Mouse (Mus musculus) thymus, postnatal 36 days (tissue): ENCODE results near the gene Pstpip1.

Source experiments
- DNase-seq, 2 experiments: peaks; one replicate each; pipeline ENCODE4 v3.0.0; 2022; ENCODE audit warnings: mixed read lengths in 2 of 2

Gene Pstpip1

DNA sequence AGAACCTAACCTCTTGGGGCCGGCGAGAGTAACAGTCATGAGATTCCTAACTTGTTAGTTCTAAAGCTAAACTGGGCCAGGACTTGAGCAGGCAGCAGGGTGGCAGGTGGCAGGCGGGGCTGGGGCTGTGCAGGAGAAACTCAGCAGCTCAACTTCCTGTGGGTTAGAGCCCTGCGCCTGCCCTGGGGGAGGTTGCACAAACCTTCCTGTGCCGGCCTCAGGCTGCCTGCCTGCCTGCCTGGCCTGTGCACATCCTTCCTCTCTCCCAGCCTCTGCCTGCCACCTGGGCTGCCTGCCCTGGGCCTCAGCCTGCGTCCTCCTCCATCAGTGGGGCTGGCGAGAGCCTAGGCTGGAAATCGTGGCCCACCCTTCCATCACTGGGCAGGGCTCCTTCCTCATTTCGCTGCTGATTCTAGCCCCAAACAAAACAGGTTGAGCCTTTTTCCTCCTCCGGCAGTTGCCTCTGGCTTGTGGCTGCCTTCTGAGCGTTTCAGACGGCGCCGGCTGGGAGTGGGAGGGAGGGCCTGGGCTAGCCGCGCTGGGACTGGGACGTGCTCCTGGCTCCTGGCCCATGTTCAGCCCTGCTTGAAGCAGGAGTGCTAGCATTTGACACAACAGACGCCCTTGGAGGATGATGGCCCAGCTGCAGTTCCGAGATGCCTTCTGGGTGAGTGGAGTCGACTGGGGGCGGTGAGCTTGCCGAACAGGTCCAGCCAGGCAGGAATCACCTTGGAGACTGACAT, at the start of gene Pstpip1:
Gene Pstpip1 (plus strand): TSS at position 185 of the 743 bp plus-strand sequence.
- DNase-seq, result peak; percentile 90 to 96

DNA sequence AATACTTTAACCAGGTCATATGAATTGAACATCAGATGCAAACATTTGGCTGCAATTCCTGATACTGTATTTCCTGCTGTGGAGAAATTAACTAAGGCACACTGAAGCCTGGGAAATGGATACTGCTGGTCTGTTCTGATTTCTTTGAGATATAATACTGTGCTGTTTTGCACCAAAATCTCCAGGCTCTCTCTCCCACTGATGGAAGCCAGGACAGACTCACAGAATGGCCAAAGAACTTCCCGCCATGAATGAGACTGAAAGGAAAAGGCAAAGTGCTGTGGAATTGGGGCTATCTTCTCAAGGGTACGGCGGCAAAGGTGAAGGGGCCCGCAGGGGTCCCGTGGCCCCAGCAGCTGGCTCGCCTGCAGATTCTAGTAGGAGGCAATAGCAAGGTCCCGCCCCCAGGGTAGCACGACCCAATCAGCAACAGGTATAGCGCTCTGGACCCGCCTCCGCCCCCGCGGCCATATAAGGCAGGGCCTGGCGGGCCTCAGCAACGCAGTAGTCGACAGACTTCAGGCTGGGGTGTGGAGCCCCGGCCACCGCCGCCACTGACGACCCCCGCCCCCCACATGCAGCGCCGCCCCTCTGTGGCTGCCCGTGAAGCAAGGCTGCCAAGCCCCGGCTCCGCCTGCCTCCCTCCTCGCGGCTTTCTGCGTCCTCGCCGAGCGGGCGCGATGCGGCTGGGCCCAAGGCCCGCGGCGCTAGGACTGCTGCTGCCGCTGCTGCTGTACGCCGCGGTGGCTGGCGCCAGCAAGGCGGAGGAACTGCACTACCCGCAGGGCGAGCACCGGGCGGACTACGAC, 48.2 kb upstream of the Pstpip1 start, which contains the start of gene Rcn2:
Gene Rcn2 (plus strand): TSS at position 474 of the 809 bp plus-strand sequence.
- peak; percentile 98 to 99 for DNase-seq

DNA sequence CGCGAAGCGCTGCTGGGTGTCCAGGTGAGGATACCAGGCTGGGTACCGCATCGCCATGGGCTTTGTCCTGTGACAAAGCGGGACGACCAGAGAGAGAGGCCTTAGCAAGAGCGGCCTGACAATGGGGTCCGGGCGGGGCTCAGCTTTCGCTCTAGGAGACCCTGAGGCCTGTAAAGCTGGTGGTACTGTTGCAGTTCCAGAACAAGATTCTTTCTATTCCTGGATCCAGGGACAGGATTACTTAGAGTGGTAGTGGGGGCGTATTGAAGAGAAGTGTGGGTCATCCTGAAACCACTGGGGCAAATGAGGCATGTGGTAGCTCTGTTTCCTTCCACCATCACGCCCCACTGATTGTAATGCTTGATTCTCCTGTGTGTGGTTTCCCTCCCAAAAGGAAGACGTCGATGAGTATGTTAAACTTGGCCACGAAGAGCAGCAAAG, 47.6 kb upstream of the Pstpip1 start:
- DNase-seq, result no peak

DNA sequence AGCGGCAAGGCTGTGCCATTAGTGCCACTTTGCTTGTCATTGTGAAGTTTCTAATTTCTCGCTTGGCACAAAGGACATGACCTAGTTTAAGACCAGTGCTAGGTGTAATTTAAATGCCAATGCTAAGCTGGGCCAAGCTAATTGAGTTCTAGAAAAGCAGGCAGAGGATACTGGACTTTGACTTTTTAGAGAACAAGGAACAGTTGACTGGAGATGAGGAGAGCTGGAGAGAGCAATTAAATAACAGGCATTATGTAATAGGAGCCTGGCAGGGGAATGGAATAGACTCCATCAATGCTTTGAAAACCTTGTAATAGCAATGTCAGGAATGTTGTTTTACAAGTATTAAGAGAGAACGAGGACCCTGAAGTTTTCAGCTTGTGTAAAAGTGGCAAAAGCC, 36.0 kb upstream of the Pstpip1 start:
- no peak for DNase-seq

DNA sequence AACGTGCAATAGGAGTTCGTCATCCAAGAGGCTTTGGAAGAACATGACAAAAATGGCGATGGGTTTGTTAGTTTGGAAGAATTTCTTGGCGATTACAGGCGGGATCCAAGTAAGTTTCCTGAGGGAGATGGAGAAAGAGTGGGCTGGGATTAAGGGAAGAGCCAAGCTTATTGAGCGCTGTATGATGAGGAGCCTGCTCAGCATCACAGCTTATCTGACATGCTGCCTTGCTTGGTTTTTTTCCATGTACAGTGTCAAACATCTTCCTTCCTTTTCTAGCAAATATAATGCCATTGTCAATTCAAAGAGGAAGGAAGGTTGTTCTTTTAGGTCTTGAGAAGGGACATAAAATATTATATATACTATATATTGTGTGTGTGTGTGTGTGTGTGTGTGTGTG, 33.6 kb upstream of the Pstpip1 start:
- DNase-seq, result no peak

DNA sequence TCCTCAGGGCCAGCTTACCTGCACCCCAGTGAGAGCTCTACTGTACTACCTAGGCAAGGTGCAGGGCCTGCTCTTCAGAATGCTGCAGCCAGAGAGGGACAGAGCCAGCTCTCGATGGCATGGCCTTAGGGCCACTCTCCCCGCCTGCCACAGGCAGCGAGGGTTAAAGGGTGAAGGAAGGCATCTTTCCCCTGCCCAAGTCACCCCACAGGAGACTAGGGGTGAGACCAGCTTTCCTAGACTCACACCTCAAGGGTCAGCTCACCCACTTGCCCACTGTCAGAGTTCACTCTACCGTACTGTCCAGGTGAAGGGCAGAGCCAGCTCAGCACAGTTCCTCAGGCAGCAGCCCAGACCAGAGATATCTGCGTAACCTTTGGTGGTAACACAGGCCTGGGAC, 27.4 kb upstream of the Pstpip1 start:
- no peak for DNase-seq

DNA sequence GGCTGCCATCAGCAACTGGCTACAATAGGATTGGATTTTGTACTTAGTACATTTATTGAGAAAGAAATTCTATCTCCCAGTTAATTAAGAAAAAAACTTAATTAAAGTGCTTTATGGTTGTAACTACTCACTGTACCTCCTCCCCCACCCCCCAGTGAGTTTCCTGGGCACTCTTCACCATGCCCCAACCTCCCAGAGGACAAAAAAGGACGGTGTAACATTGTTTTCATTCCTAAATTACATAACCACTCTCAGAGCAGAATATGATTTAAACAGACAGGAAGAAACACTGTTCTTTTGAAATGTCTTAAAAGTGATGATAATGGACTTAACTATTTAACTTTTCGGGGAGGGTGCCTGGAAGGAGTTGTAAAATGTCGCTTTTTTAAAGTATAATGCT, 24.8 kb upstream of the Pstpip1 start:
- no peak for DNase-seq

DNA sequence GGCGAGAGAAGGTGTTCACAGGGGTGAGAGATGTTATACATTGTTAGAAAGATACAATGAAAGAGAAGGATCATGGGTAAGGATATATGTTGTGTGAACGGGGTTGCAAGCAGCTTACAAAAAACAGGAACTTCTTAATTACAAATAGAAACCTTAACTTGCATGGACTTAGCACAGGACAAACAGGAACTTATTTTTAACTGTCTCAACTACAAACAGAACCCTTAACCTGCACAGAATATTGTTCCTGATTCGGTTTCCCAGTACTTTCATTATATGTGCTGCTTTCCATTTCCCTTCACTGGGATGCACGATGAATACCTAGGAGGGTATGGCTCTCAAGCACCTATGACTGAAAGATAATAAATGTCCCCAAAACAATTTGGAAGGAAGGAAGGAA, 21.8 kb upstream of the Pstpip1 start:
- no peak for DNase-seq

DNA sequence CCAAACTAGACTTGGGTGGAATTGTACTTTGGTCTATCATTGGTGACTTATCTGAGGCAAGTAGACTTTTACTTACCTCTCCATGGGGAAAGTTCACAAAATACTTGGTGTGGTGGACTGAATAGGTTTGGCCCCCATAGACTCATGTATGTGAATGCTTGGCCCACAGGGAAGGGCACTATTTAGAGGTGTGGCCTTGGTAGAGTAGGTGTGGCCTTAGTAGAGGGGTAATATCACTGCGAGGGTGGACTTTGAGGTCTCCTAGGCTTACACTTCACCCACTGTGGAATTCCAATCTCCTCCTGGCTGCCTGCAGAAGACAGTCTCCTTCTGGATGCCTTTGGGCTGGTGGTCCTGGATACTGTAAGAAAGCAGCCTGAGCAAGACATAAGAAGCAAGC, 21.1 kb upstream of the Pstpip1 start:
- DNase-seq, result no peak

DNA sequence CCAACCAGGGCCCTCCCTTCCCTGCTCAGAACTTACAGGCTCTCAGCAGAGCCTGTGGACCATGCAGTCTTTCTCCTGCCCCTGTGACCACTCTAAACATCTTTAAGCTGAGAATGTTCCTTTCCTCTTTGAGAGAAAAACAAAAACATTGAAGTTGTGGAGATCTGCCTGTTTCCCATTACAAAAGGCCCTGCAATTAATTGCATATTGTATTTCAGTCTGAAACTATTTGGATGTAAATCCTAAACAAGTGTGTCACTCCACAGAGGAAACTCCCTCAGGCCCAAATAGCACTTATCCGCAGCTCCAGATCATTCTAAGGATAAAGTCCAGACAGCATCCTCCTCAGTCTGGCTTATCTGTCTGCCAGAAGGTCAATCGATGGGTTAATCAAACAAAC, 16.9 kb upstream of the Pstpip1 start:
- DNase-seq, result no peak

DNA sequence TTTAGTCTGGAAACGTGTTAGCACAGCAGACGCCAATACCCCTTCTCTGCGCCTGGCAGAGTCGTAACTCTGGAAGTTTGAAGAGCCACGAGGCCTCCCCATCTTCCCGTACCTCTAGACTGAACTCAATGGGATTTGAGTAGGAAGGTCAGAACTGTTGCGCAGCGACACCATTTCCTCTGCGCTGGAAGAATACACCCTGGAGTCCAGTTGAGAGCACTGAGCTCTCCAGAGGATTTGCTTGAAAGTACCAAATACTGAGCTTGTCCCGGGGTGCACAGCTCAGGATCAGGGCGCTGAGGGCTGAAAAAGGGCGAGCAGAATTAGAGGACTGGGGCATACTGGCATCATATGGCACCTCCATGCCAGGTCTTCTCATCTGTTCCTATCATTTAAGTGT, 14.9 kb upstream of the Pstpip1 start:
- DNase-seq, result no peak

DNA sequence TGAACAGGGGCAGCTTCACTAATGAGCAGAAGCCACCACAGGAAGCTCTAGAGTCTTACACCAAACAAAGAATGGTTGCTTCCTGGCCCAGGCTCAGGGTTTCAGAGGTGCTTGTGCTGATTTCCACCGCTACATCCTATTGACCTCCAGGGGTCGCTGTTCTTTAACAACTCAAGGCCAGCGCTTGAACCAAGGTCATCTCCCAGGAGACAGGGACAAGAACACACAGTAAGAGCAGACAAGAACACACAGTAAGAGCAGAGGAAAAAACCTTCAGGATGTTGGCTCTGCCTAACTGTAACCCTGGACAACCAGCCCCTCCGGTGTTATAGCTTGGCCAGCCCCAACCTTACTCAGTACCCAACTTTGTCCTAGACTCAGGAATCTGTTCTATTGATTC, 14.5 kb upstream of the Pstpip1 start:
- peak; percentile 63 to 73 for DNase-seq

DNA sequence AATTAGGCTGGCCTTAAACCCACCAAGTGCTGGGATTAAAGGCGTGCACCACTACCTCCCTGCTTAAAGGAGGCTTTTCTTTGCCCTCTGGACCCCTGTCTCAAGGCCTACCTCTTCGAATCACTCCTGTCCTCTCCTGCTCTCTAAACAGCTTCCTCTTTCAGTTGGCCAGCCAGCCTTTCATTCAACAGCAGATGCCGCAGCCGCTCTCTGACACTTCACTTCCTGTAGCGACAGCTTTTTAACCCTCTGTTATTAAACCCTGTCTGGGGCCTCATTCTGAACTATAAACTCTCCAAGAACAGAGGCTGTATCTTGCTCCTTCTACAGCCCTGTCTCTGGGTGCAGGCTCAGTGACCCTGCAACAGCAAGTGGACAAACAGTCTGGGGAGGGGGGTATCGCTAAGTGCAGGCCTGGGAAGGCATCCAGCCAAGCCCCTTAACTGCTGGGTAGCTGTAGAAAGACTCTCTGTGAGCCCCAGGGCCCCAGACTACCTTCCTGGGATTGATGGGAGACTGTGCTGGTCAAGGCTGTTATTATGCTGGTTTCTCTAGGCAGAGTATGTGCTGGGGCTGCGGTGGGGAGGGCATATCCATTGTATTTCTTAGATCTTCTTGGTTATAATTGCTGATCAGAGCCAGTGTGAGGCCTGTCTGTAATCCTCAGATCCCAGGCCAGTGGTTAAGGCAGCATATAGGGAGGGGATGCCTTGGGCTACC, 13.7 kb upstream of the Pstpip1 start:
- peak; percentile 67 to 76 for DNase-seq

DNA sequence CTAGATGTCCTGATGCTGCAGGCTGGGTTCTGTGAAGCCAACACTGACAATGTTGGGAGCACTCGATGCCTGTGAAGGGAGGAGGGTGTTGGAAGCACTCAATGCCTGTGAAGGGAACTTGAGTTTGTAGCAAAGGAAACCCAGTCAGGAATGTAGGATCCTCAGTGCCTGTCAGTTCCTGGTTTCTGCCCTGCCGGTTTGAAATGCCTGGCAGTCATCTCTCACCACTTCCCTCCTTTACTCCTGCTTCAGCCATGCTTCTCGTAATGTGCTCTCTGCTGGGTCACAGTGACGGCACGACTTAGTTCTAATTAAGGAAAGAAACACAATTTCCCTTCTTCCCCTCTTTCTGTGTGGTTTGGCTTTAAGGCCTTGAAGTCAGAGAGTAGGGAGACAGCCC, 10.2 kb upstream of the Pstpip1 start:
- DNase-seq, result no peak

DNA sequence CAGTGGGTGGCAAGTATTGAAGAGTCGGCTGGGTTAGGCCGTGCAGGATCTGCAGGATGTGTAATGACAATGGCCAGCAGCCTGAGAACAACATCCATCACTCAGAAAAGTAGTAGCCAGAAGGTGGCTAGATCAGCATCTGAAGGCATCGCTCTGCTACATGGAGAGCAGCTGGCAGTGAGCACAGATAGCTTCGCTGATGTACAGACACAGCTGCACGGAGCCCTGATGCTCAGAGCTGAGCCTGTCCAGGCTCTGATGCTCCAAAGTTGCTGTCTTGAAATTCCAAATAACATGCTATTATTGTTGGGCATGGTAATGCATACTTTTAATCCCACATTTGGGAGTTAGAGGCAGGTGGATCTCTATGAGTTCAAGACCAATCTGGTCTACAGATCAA, 3.2 kb upstream of the Pstpip1 start:
- no peak for DNase-seq

DNA sequence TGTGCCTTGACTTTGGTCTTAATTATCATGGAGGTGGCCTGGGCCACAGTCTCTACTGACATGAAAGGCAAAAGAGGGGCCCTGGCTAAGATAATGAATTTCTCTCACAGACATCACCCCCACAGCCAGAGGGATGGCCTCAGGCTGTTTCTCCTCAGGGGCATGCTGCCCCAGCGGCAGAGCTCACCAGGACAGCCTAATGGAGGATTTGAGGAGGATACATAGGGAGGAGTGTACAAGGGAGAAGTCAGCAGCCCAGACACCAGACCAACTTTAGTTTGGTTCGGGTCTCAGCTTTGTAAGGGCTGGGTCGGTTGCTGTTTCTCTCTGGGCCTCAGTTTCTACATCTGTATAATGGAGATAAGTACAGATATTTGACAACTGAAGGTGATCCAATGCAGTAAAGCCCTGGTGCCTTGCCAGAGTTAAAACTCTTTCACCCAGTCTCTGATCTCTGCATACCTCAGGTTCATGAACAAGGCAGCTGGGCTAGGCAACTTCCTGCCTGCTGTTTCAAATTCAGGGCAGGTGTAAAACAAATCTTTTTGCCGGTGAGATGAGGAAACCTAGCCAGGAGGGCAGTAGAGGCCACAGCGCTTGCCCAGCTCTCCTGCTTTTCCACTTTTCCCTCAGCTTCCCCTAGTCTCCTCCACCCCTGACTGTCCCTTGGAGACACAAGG, 924 bp downstream of the Pstpip1 start:
- peak; percentile 46 to 64 for DNase-seq

DNA sequence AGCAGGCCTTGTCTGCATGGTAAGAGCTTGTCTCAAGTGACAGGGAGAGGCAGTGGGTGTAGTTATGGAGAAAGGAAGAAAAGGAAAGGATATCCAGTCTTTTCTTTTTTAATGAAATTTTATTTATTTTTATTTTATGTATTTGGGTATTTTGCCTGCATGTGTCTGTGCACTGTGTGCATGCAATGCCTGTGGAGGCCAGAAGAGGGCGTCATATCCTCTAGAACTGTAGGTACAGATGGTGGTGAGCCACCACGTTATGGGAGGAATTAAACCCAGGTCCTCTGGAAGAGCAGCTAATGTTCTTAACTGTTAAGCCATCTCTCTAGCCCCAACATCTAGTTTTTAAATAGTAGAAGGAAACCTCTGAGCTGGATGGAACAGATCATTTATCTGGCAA, 2.3 kb downstream of the Pstpip1 start:
- DNase-seq, result peak; percentile 53 to 54

DNA sequence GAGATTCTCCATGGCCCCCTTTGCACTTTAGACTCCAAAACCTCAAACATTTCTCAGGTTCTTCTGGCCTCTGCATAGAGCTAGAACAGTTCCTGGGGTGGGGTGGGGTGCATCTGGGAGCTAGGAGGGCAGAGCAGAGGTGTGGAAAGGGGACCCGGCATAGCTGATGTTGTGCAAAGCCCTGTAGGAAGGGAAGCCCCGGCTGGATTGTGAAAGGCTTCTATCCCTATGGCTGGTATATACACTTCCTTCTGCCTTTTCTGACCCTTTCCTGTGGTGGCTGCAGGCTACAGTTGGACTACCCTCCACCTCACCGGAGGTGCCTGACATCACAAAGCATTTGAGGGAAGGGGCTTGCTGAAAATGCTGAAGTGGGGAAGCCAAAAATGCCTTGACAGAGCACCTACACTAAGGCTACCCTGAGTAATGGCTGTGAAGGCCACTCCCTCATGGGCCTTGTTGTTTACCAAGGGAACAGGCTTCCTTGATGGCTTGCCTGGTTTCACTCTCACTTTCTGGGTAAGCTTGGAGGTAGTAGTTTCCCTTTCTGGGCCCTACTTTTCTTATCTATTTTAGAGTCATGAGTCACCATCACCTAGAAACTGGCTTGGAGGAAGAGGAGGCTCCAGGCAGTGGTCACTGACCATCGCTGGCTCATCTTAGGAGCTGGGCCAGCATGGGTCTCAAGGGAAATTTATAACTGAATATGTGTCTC, 8.0 kb downstream of the Pstpip1 start:
- no peak for DNase-seq

DNA sequence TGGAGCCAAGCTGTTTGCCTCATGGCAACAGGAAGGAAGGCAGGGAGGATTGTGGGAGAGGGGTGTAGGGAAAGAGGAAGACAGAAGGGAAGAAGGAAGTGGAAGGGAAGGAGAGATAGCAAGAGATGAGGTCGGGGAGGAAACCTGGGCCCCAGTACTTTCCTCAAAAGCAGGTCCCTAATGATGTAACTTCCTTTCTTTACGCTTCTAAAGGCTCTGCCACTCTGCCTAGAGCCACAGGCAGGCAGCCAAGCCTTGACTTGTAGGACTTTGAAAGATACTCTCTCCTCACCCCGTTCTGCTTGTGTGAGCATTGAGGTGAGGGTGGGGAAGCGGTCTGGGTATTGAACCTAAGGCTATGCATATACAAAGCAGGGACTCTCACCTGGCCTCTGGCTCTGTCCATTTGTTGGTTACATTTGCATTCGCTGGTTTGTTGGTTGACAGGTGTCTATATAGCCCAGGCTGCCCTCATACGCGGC, 10.3 kb downstream of the Pstpip1 start:
- DNase-seq, result no peak

DNA sequence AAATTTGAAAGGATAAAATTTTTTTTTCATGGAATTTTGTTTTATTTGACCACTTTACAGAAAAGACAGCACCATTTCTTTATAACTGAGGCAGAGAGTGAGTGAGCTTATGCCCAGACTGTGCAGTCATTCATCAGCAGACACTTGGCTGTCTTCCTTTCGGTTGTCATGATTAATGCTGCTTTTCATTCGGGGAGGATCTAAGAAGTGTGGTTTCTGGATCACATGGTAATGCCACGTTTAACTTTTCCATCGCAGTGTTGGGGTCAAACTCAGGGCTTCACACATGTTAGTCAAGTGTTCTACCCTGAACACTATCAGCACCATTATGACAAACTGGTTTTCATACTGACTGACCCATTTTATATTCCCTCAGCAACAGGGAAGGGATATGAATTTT, 11.3 kb downstream of the Pstpip1 start:
- DNase-seq, result no peak

DNA sequence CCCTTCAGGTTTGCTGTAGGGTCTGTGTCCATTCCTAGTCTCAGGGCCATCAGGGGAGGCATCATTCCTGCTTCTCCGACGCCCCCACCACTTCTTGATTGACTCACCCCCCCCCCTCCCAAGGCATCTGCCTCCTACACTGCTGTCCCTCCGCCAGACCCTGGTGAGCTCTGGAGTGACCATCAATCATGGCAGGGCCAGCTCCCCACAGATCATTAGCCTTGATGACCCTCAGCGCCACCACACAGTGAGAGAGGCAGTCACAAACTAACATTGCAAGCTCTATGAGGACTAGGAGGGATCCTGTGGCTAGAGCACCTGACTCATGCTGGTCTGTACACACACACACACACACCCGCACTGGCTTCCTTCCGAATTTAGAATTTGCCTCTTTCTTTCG, 15.2 kb downstream of the Pstpip1 start:
- DNase-seq, result no peak
